Mouse (Mus musculus) heart, adult 2 months (tissue): ENCODE results near the gene Igfbp5.

ENCODE experiments used
- CTCF ChIP-seq: fragments of 200-600 bp; IDR thresholded peaks from 2 replicates; pipeline ENCODE4 v1.8.1; 2022; ENCODE audit warnings: antibody characterized with exemption, mild to moderate bottlenecking, moderate library complexity
- POLR2A ChIP-seq: fragments of 200-500 bp; IDR thresholded peaks from 2 replicates; pipeline ENCODE4 v1.6.1; 2011; ENCODE audit warnings: mild to moderate bottlenecking, low read depth, low read length, control low read depth; ENCODE audit not compliant: insufficient read depth

GRCm38 (mm10) chr1:72809304-72809703, 65.4 kb downstream of the Igfbp5 start:
- TF ChIP-seq CTCF (no peak), POLR2A (no peak)
